Mouse (Mus musculus) neural tube, embryonic 13.5 days (tissue): ENCODE measurements around the gene Akr1e1. TPM values are rescaled to one million over a fixed set of nuclear protein-coding genes. Genes with fewer than 3 reads are reported as not detected.
A peak's percentile ranks its signal among the peaks of the same experiment; 100 is the strongest.
"Not testable (repeated sequence)": the region's sequence is repeated elsewhere in the genome, so short reads cannot be mapped to it uniquely, and the experiment has no call there.

ENCODE experiments used
- ATAC-seq: fragments of 200-750 bp; cut with Nextera tagmentation; 2 replicates; pipeline ENCODE4 v1.8.0; 2017; ENCODE audit warnings: low read depth, mild to moderate bottlenecking, moderate TSS enrichment, moderate library complexity
- H3K27ac ChIP-seq: fragments of 300-500 bp; sonication (generic); replicated peaks from 2 replicates; pipeline ENCODE4 v1.5.1; 2015; ENCODE audit warnings: moderate library complexity, mild to moderate bottlenecking, inconsistent platforms
- H3K27me3 ChIP-seq: fragments of 300-500 bp; sonication (generic); 2 replicates; pipeline ENCODE4 v1.6.1; 2015; ENCODE audit warnings: mild to moderate bottlenecking, inconsistent platforms
- H3K36me3 ChIP-seq: fragments of 300-500 bp; sonication (generic); 2 replicates; pipeline ENCODE4 v1.6.1; 2015; ENCODE audit warnings: mild to moderate bottlenecking, inconsistent platforms
- H3K4me1 ChIP-seq: fragments of 300-500 bp; sonication (generic); replicated peaks from 2 replicates; pipeline ENCODE4 v1.6.1; 2015; ENCODE audit warnings: inconsistent platforms
- H3K4me2 ChIP-seq: fragments of 300-500 bp; sonication (generic); 2 replicates; pipeline ENCODE4 v1.6.1; 2015; ENCODE audit warnings: inconsistent platforms, mild to moderate bottlenecking, moderate library complexity
- H3K4me3 ChIP-seq: fragments of 300-500 bp; sonication (generic); 2 replicates; pipeline ENCODE4 v1.5.1; 2015; ENCODE audit warnings: mild to moderate bottlenecking, inconsistent platforms
- H3K9ac ChIP-seq: fragments of 300-500 bp; sonication (generic); 2 replicates; pipeline ENCODE4 v1.6.1; 2015; ENCODE audit warnings: moderate library complexity, mild to moderate bottlenecking, inconsistent platforms
- H3K9me3 ChIP-seq: fragments of 300-500 bp; sonication (generic); 2 replicates; pipeline ENCODE4 v1.6.1; 2016; ENCODE audit warnings: inconsistent platforms
- WGBS: fragments of 180-500 bp; shearing (Covaris S2); methylation state at CpG from one replicate; pipeline ENCODE4 v1.1.7; 2015; 5-methylcytosine and 5-hydroxymethylcytosine counted together
- polyA plus RNA-seq: library from polyadenylated mRNA; unstranded; fragments of >200 nt; fragmentation: Nextera tagmentation; extraction: Ambion mirVana; gene quantifications from 2 replicates; pipeline ENCODE4 v1.2.1, GENCODE M21; 2015

Gene Akr1e1
- polyA plus RNA-seq: 32.1 and 47.8 TPM in 2 replicates

DNA sequence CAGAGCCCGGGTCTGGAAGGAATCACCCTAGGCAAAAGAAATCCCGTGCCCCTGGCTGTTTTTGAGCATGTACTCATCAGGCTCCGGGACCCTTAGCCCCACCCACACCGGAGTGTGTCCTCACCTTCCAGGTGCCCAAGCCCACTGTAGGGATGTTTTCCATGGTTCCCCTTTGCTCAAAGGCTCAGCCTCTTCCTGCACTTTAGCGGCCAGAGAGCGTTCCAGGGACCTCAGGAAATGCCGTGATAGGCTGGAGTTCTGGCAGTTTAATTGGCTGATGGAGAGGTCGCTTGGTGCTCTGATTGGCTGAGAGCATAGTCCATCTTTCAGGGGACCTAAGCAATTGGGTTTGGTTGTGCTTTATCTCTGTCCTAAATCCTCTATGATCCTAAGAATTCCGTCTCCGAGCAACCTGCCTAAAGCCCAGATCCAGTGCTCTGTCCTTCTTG lies at the start of gene Akr1e1:
Gene Akr1e1 (minus strand): TSS at position 214 of the 449 bp plus-strand sequence.
- peak within 1 kb of the TSS; percentile 70 for H3K4me3 ChIP-seq
- H3K36me3 ChIP-seq: no peaks in the 10 kb centered on the region
- 0 out of 2 replicates have a peak, but pooled peaks cover 4% of the 10 kb centered on the region for H3K27me3 ChIP-seq
- peaks cover 11% of the 10 kb centered on the region; the same call in 1 of the 2 replicates for H3K4me1 ChIP-seq
- ATAC-seq: peak; percentile 100
- H3K9ac ChIP-seq: peak within 1 kb of the TSS; percentile 82
- 2% methylated on average over 10 of the region's 10 CpGs for WGBS
- H3K4me2 ChIP-seq: peak within 1 kb of the TSS; percentile 75
- no peaks in the 10 kb centered on the region for H3K9me3 ChIP-seq
- peak within 1 kb of the TSS; percentile 74 for H3K27ac ChIP-seq

DNA sequence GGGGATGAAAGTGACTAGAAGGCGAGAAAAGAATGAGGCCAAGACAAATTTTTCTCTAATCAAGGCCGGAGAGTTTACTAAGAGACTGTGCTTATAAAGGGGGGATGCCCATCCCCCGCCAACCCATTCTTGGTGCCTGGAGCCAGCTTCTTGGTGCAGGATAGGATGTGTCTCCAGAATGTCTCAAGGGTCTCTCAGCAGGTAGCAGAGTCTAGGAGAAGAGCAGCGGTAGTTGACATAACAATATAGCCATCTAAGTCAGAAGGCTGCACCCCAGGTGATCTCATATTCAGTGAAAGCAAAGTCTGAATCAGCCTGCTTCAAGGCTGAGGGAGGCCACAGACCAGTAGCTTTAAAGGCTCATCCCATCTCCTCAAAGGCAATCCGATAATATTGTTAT lies 49.4 kb upstream of the Akr1e1 start:
- no peak overlapping the region for H3K4me2 ChIP-seq
- ATAC-seq: no peak
- no peaks in the 10 kb centered on the region for H3K36me3 ChIP-seq
- H3K4me3 ChIP-seq: no peak overlapping the region
- H3K27me3 ChIP-seq: no peaks in the 10 kb centered on the region
- 87% methylated on average over 5 of the region's 5 CpGs for WGBS
- H3K27ac ChIP-seq: no peak overlapping the region
- H3K4me1 ChIP-seq: no peaks in the 10 kb centered on the region; the same call in 1 of the 2 replicates
- H3K9ac ChIP-seq: no peak overlapping the region
- H3K9me3 ChIP-seq: peaks cover 4% of the 10 kb centered on the region; the same call in 1 of the 2 replicates

DNA sequence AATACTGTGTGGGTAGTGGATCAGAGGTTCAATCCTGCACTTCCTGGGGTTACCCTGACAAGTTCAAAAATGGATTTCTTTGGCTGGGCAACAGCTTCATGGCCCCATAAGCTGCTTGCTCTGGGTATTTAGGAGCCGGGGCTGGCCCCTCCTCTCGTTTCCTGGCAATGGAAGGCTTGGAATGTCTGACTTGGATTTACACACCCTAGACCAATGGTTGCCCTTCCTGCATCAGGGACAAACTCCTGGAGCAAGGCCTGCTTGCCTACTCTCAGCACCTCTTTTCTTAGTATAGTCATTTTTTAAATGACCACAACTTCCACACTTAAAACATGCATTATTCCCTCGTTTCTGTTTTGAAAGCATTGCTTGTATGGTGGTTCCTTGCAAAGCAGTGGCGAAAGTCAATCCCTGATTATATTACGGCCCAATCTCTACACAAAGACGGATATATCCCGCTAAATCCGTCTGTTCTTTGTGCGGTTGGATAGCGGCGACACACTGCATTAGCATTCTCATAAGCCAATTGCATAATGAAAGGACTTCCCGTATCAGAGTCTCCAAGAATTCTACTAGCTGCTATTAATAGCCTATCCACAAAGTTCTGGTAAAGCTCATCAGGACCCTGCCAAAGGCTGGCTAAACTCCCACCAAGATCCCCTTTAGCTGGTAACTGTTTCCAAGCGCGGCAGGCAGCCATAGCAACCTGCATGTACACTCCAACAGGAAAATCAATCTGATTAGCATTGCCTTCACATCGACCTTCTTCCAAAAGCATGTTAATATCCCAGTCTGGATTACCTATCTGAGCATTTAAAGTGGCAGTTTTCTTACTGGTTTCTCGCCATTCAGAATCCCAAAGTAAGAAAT lies 47.5 kb upstream of the Akr1e1 start:
- no peak overlapping the region for H3K4me3 ChIP-seq
- ATAC-seq: no peak
- H3K4me1 ChIP-seq: no peaks in the 10 kb centered on the region
- 85% methylated on average over 16 of the region's 16 CpGs for WGBS
- H3K9me3 ChIP-seq: peaks cover 4% of the 10 kb centered on the region; the same call in 1 of the 2 replicates
- H3K9ac ChIP-seq: no peak overlapping the region
- H3K27ac ChIP-seq: no peak overlapping the region
- H3K4me2 ChIP-seq: no peak overlapping the region
- no peaks in the 10 kb centered on the region for H3K36me3 ChIP-seq
- H3K27me3 ChIP-seq: no peaks in the 10 kb centered on the region

DNA sequence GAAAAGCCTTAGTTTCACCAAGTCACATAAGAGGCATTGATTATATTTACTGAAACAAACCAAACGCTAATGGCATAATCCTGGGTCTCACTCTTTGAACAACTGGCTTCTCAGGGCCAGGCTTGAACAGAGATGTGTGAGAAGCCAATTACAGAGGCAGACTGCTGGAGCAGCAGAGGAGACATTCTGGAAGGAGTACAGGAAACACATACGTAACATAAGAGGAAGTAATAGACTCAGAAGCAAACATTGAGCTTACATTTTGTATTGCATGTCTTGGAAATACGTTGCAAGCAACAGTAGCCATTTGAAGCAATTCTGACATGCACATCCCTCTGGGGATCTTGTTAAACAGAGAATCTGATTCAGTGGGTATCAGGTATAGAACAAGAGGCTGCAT lies 41.2 kb upstream of the Akr1e1 start:
- Histone ChIP-seq H3K27me3 (no peaks in the 10 kb centered on the region), H3K4me3 (no peak overlapping the region), H3K4me1 (no peaks in the 10 kb centered on the region), H3K9ac (no peak overlapping the region), H3K36me3 (no peaks in the 10 kb centered on the region), H3K9me3 (peaks cover 4% of the 10 kb centered on the region; the same call in 1 of the 2 replicates), H3K4me2 (no peak overlapping the region), H3K27ac (no peak overlapping the region)
- no peak for ATAC-seq
- 80% methylated on average over 3 of the region's 3 CpGs for WGBS

DNA sequence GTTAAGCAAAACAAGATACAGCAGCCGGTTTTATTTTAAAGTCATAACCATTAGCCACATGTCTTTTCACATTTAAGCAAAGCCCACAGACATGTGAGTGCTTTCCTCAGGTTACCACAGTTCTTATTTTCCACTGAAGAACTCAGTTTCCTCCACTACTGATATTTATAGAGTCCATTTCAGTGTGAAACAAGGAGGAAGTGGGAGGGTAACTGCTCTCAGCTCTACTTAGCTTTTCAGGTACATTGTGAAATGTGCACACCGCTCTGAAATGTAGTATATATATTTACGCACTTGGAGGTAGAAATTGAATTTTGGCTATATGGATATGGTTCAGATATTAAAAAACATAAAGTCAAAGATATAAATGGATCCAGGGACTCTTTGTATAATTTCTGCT lies 36.3 kb upstream of the Akr1e1 start:
- Histone ChIP-seq H3K27me3 (no peaks in the 10 kb centered on the region), H3K4me1 (no peaks in the 10 kb centered on the region), H3K36me3 (no peaks in the 10 kb centered on the region), H3K9ac (no peak overlapping the region), H3K4me2 (no peak overlapping the region), H3K4me3 (no peak overlapping the region), H3K27ac (no peak overlapping the region), H3K9me3 (no peaks in the 10 kb centered on the region)
- 95% methylated on average over 3 of the region's 3 CpGs for WGBS
- ATAC-seq: no peak

DNA sequence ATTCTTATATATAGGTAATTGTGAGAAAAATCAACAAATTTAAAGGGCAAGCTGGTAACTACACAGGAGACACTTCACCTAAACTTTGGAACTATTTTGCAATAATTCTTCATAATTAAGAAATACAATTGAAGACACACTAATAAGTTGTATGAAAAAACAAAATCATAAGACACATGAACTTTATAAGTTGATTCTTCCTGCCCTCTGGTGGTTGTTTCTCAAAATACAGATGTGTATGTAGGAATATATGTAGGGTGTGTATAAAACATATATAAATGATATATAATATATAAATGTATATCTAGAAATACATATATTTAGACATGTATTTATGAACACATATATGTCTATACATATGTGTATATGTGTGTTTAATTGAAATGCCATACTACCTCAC lies 1.9 kb upstream of the Akr1e1 start:
- H3K4me3 ChIP-seq: no peak overlapping the region
- H3K27me3 ChIP-seq: 0 out of 2 replicates have a peak, but pooled peaks cover 4% of the 10 kb centered on the region
- ATAC-seq: no peak

DNA sequence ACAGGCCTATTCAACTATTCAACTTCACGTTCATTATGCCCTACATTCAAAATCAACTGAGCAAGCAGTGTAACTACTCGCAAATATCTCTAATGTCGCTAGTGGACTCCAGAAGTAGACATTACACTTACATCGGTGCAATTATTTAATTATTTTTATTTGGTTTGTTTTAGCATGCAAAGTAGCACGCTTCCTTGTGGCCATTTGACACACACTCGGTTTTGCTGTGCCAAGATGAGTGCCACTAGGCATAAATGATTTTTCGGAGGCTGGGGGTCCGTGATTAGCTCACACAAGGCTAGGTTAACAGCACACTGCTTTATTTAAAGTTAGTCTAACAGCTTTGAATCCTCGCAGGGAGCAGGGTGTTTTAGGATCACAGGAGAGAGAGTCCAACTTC lies 444 bp downstream of the Akr1e1 start:
- Histone ChIP-seq H3K27me3 (0 out of 2 replicates have a peak, but pooled peaks cover 4% of the 10 kb centered on the region), H3K4me3 (peak overlapping the region; percentile 70), H3K27ac (peak overlapping the region; percentile 74), H3K9ac (peak overlapping the region; percentile 82), H3K4me2 (peak overlapping the region; percentile 75), H3K4me1 (peaks cover 11% of the 10 kb centered on the region; the same call in 1 of the 2 replicates), H3K36me3 (no peaks in the 10 kb centered on the region), H3K9me3 (no peaks in the 10 kb centered on the region)
- WGBS: 26% methylated on average over 9 of the region's 9 CpGs
- ATAC-seq: peak; percentile 26

More for the DNA sequence above, 1.9 kb upstream of the Akr1e1 start:
- H3K4me1 ChIP-seq: peaks cover 11% of the 10 kb centered on the region; the same call in 1 of the 2 replicates
- H3K4me2 ChIP-seq: no peak overlapping the region
- H3K9me3 ChIP-seq: no peaks in the 10 kb centered on the region
- H3K9ac ChIP-seq: no peak overlapping the region
- no peak overlapping the region for H3K27ac ChIP-seq
- no peaks in the 10 kb centered on the region for H3K36me3 ChIP-seq

DNA sequence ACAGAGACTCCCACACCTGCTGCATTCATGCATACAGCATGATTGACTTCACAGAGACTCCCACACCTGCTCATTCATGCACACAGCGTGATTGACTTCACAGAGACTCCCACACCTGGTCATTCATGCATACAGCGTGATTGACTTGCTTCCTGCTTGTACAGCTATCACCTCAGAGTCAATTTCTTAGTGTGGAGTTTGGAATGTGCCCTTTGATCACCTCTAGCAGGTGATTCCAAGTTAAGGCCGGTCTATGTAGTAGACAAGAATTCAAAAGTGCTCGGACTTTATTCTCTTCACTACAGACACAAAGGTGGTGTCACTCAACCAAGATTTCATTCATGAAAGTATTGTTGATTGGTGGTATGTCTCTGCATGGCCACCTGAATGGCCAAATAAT lies 2.2 kb downstream of the Akr1e1 start:
- Histone ChIP-seq H3K27ac (no peak overlapping the region), H3K36me3 (peaks cover 11% of the 10 kb centered on the region), H3K4me1 (peaks cover 11% of the 10 kb centered on the region; the same call in 1 of the 2 replicates), H3K4me2 (no peak overlapping the region), H3K27me3 (0 out of 2 replicates have a peak, but pooled peaks cover 4% of the 10 kb centered on the region), H3K9me3 (no peaks in the 10 kb centered on the region), H3K4me3 (no peak overlapping the region), H3K9ac (no peak overlapping the region)
- WGBS: 94% methylated on average over 4 of the region's 4 CpGs
- no peak for ATAC-seq

DNA sequence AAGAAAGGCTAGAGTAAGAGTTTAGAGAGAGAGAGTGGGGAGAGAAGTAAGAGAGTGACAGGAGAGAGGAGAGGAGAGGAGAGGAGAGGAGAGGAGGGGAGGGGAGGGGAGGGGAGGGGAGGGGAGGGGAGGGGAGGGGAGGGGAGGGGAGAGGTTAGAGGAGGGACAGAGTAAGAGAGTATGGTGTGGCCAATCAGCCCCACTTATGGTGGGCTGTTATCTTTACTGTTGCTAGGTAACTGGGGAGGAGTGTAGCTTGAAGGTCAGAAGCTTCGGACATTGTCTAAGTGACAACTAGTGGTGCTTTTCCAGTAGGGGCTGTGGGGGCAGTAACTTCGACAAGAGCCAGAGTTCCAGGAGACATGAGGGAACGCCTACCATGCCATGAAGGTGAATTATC lies 5.5 kb downstream of the Akr1e1 start:
- not testable (repeated sequence) for H3K4me2 ChIP-seq

DNA sequence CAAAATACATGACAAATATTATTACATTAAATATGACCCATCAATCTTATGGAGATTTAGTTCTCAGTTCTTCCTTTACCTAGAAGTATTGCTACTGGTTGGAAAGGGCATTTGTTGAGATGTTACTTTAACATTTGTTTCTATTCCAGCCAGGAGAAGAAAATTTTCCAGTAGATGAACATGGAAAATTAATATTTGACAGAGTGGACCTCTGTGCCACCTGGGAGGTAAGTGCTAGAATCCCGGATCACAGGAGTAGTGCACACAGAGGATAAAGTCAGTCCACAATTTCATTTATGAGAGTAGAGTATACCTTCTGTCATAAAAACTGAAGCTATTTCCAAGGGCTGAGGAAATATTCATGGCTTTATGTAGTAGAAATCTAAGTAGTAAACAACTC lies 32.1 kb downstream of the Akr1e1 start:
- Histone ChIP-seq H3K27me3 (no peaks in the 10 kb centered on the region), H3K36me3 (no peaks in the 10 kb centered on the region), H3K4me1 (no peaks in the 10 kb centered on the region), H3K4me2 (no peak overlapping the region), H3K27ac (no peak overlapping the region), H3K9ac (no peak overlapping the region), H3K4me3 (no peak overlapping the region), H3K9me3 (no peaks in the 10 kb centered on the region)
- 82% methylated on average over 1 of the region's 1 CpGs for WGBS
- no peak for ATAC-seq

More for the DNA sequence above, 5.5 kb downstream of the Akr1e1 start:
- H3K27me3 ChIP-seq, H3K4me1 ChIP-seq, H3K4me3 ChIP-seq, H3K27ac ChIP-seq, H3K9ac ChIP-seq, H3K9me3 ChIP-seq, ATAC-seq: not testable (repeated sequence)
- 51% methylated on average over 3 of the region's 3 CpGs for WGBS
- H3K36me3 ChIP-seq: peaks cover 41% of the 10 kb centered on the region

DNA sequence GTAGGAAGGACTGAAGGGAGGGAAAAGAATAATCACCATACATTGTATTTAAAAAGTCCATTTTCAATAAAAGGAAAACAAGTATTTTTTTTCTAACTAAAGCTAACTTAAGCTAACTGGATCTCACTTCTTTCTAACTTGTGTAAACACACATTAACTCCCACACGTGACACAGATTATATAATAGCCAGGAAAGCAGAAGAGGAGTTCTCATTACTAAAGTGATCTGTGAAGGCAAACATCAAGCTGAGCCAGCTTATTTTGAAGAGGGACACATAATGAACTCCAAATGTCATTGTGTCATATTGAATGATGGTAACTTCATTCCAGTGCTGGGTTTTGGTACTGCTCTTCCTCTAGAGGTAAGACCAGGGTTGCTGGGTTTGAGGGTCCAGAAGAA lies 35.1 kb downstream of the Akr1e1 start, which contains the start of gene Akr1c21:
Gene Akr1c21 (plus strand): TSS at position 205 of the 400 bp plus-strand sequence.
- Histone ChIP-seq H3K27ac (no peak within 1 kb of the TSS), H3K4me2 (no peak within 1 kb of the TSS), H3K9ac (no peak within 1 kb of the TSS), H3K27me3 (no peaks in the 10 kb centered on the region), H3K4me1 (no peaks in the 10 kb centered on the region), H3K36me3 (no peaks in the 10 kb centered on the region), H3K4me3 (no peak within 1 kb of the TSS), H3K9me3 (no peaks in the 10 kb centered on the region)
- WGBS: 87% methylated on average over 1 of the region's 1 CpGs
- no peak for ATAC-seq

DNA sequence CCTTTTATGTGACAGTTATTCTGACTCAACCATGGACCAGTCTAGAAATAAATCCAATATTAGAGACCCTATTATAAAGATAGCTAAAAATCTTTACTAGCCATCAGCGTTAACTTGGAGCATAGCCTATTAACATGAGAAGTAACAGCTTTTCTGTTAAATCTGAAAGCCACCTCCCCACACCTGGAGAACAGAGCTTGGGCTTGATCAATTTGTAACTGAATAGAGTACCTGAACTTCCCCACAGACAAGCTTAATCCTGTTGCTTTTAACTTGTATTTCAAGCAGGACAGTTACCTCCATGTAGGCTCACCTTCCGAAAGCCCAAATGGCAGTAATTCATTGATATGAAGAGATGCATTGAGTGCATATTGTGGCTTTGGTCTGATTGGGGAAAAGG lies 43.0 kb downstream of the Akr1e1 start:
- no peak for ATAC-seq

More for the DNA sequence above, 43.0 kb downstream of the Akr1e1 start:
- Histone ChIP-seq H3K27me3 (no peaks in the 10 kb centered on the region), H3K9ac (no peak overlapping the region), H3K4me1 (no peaks in the 10 kb centered on the region), H3K4me2 (no peak overlapping the region), H3K4me3 (no peak overlapping the region), H3K9me3 (no peaks in the 10 kb centered on the region), H3K27ac (no peak overlapping the region), H3K36me3 (no peaks in the 10 kb centered on the region)
- WGBS: 85% methylated on average over 2 of the region's 2 CpGs
